Mouse (Mus musculus) common myeloid progenitor, adult 5-6 weeks (primary cell): ENCODE data around the gene Pcna. TPM values are rescaled to one million over a fixed set of nuclear protein-coding genes. Genes with fewer than 3 reads are reported as not detected.
"Not testable (repeated sequence)": the region's sequence is repeated elsewhere in the genome, so short reads cannot be mapped to it uniquely, and the experiment has no call there.

ENCODE experiments used
- ATAC-seq: replicated peaks from 2 replicates; pipeline ENCODE4 v1.8.0; 2016; ENCODE audit warnings: low read depth, mild to moderate bottlenecking, moderate TSS enrichment, inconsistent platforms; ENCODE audit not compliant: poor library complexity, severe bottlenecking
- total RNA-seq: library from RNA; stranded (forward); fragments of 200-1000, 187-1606 nt; gene quantifications from 2 replicates; pipeline ENCODE4 v1.2.3, GENCODE M21; 2017

Pcna gene
- 619 and 635 TPM in 2 replicates for total RNA-seq

DNA sequence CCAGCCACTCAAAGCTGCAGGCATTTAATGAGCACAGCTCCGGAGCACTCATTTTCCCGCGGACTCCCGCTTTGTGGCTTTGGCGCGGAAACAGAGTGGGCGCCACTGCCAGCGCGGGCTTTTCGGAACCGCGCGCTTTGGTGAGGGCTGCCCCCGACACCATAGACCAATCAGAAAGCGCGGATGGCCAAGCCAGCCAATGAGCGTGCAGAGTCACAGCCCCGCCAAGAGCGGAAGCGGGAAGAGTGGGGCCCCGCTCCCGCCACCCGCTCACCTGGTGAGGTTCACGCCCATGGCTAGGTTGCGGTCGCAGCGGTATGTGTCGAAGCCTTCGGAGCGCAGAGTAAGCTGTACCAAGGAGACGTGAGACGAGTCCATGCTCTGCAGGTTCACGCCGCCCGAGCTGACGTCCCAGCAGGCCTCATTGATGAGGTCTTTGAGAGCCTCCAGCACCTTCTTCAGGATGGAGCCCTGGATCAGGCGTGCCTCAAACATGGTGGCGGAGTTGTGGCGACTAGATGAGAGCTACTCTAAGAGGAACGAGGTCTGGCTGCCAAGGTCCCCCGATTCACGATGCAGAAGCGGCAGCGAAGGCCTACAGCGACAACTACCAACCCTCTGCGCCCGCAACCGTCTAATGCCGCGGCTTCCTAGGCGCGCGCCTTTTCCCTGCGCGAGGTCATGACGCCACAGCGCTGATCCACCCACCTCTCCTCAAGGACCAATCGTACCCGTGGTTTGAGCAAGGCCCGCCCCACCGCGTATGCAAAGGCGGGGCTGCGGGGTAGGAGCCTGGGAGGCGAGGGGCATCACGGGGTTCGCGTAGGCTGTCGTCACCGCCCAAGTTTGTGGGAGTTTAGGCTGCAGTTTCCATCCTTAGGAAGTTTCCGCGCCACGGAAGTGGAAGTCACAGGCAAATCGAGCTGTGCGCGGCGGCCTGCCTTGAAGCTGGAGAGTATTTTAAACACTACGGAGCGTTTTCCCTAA lies at the start of gene Pcna:
Gene Pcna, minus strand, starts transcription at position 773 of the 987 bp plus-strand sequence.
- peak; percentile 91 for ATAC-seq

DNA sequence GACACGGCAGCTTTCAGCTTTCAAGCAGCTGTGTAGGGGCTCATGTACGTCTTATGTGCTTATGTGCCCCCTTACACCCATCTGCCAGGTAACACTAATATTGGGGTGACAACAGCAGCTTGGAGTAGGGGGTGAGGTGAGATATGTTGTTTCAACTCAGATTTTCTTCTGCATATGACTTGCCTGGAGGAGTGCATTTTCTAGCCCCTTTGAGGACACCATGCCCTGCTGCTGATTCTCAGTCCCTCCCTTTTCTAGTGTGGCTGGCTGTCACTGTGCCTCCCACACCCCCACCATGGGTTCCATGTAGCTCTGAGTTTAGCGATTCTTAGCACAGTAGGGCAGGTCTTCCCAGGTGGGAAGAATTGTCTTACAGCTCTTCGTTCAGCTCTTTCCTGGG lies 48.3 kb upstream of the Pcna start:
- ATAC-seq: no peak

DNA sequence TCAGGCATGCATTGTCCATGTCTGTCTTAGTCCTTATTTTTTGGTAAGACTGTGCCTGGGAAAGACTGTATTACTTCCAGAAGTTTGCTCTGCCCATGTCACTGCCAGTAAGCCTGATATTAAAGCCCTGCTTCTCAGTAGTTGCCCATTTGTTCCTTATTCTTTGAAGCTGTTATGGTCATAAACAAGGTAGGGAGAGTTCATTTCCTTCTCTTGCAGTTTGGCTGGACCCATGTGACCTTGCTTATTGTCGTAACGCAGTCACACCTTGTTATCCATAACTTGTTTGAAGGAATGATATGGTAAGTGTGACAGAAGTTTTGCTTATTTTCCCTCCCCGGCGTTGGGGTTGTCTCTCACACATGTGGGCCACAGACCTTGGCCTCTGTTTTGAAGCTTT lies 45.1 kb upstream of the Pcna start:
- no peak for ATAC-seq

DNA sequence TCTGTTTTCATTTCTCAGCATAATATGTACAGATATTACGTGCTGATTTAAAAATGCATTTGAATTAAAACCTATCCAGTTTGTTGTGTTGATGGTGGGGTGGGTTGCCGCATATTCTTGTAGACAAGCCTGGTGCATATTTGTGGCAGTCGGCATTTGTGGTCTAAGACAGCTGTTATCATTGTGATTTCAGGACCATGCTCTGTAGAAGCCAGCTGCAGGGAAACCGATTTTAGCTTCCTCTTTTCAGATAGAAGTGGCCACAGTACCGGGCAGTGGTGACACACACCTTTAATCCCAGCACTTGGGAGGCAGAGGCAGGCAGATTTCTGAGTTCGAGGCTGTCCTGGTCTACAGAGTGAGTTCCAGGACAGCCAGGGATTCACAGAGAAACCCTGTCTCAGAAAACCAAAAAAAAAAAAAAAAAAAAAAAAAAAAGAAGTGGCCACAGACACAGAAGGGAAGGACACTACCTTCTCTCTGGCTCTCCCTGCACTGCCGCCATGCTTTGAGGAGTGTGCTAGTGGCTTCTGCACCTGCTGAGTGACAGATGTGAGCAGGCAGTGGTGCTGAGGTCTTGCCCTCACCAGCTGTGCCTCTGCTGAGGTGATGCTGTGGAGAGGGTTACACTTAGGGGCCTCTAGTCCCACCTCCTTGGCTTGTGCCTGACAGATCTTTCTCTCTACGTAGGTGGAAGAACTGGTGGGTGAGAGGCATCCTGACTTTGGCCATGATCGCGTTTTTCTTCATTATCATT lies 40.8 kb upstream of the Pcna start:
- peak; percentile 75 for ATAC-seq

DNA sequence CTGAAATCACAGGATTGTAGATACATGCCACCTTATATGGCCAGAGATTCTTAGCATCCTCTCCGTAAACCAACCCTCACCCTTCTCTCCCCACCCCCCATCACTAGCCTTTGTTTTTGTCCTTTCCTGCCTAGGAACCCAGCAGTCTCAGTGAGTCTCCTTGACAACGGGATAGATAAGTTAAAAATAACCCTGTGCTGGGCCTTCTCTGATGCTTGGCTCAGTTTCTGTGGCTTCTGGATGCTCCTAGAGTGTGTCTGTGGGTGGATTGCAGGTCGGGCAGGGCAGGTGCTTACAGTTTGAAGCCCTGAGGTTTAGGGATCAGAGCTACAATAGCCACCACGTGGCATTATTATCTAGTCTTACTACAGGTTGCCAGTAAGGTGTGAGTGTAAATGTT lies 39.0 kb upstream of the Pcna start:
- no peak; the same call in 1 of the 2 replicates for ATAC-seq

DNA sequence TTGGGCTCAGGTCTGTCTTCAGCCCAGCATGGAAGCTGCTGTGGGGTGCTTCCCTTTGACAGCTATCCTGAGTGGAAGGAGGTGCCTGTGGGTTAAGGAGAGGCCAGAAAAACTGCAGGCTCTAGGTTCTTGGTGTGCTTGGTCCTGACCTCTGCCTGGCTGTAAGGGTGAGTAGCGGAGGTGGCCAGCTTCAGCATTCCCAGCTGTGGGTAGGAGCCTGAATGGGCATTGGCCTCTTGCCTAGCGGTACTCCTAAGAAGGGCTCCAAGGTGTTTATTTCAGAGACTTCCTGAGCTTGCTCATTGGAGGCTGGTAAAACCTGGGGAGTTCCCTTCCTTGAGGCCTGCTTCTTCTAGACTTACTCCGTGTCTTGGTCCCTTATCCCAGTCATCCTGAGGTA lies 38.2 kb upstream of the Pcna start:
- no peak for ATAC-seq

DNA sequence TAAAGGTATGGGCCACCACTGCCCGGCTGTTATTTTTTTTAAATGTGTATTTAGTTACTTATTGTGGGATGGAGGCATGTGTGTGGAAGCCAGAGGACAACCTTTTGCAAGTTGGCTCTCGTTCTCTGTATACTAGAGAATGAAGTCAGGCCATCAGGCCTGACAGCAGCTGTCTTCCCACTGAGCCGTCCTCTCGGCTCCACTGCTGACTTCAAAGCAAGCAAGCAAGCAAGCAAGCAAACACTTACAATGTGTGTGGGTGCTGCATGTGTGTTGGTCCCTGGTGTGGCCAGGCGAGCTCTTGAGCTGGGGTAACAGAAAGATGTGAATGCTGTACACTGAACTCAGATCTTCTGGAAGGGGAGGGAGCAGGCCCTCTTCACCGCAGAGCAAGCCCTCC lies 37.7 kb upstream of the Pcna start:
- no peak for ATAC-seq

DNA sequence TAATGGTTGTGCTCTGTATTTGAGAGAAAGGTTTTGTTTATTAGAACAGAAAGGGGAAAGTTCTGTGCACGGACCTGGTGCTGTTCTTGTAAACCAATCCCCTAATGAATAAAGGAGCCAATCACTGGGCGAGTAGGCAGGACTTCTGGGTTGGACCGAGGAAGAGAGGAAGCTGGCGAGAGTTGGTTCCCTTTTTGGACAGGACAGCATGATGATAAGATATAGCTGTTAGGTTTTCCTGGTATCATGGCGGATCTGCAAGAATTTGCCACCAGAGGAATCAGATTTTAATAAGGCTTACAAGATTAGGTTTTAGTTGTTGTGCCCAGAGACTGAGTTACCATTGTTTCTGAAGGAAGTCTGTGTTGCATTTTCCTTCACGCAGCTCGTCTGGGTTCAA lies 36.1 kb upstream of the Pcna start:
- ATAC-seq: not testable (repeated sequence)

DNA sequence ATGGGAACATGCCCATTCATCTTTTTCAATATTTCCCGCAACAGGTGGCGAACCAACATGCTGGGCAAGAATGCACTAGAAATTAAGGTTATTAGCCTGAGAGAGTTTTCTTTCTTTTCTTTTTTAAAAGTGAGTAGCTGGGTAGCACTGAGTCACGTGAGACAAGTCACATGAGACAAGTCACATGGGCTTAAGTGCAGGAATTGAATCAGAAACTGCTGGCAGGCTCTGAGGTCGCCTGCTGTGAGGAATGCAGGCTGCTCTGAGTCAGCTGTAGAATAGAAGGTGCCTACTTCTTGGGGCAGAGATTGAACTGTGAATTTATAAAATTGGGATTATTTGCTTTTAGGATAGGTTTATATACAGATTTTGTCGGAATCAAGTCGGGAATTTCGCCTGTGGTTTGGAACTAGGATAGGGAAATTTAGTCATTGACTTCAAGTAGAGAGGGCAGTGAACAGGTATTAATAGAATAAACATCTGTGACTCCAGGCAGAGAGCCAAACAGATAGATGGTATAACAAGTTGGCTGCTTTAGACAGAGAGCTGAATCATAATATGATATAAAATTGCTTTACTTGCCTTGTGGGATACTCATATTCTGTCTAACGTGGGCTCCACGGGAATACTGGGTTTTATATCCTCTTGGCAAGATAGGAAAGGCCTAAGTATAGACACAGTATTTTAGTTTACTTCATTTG lies 33.4 kb upstream of the Pcna start:
- ATAC-seq: no peak

DNA sequence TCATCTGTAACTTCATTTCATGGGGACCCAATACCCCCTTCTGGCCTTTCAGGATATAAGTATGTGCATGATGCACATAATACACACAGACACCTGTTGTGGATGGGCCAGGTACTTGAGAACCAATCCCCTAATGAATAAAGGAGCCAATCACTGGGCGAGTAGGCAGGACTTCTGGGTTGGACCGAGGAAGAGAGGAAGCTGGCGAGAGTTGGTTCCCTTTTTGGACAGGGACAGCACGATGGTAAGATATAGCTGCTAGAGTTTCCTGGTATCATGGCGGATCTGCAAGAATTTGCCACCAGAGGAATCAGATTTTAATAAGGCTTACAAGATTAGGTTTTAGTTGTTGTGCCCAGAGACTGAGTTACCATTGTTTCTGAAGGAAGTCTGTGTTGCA lies 32.6 kb upstream of the Pcna start:
- ATAC-seq: not testable (repeated sequence)

DNA sequence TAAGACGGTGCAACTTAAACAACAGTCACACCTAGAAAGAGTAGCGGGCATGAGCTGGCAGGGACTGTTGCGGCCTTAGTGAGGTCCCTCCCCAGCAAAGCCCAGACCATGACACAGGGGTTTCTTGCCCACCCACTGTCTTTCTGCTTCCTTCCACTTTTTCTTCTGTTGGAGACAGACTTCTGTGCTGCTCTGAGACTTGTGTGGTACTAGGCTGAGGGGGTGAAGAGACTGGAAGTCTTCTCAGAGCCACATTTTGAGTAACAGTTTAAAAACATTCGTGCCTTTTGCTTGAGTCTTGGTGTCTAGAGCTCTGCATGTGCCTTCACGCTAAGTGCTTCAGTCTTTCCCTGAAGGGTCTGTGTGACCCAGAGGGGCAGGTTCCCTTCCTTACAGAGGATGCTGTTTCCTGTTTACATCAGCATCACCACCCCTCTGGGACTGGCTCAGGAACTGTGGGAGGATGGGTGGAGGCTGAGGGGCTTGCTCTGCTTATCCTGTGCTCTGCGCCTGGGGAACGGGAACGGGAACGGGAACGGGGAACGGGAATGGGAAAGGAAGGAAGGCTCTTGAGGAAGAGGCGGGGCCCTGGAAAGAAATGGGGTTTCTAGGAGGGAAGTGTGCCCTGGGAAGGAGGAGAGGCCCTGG lies 31.5 kb upstream of the Pcna start:
- ATAC-seq: peak; percentile 52

DNA sequence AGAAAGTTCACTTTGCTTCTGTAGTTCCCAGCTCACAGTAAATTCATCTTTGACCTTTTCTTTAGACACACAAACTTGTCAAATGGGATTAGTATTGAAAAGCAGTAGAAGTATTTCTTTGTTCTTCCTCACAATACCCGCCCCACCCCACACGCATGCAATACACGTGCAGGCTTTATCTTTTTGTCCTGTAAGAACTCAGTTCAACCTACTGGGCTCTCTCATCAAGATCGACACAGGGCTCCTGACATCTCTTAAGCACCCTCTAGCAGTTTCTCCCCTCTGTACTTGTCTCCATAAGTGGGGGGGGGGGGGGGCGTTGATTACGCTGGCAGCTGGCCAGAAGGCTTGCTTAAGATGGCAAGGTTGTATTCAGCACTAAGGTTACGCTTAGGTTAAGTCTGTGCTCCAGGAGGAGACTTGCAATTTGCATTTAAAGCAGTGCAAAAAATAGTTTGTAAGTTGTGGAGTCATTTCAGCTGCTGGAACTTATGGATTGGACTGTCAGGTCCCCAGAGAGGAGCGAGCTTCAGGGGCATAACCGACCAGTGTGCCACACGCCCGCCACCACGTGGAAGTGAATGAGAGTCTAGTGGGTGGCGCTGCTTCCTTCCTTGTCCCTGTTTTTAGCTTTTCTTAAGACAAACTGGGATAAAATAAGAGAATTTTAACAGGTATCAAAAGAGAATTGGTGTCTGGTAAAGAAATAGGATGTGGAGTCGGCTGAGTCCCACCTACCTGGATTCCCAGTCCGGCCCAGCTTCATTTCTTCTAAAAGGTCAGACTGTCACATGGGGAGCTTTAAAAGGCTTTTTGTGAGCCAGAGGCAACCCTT lies 30.3 kb upstream of the Pcna start:
- no peak for ATAC-seq

DNA sequence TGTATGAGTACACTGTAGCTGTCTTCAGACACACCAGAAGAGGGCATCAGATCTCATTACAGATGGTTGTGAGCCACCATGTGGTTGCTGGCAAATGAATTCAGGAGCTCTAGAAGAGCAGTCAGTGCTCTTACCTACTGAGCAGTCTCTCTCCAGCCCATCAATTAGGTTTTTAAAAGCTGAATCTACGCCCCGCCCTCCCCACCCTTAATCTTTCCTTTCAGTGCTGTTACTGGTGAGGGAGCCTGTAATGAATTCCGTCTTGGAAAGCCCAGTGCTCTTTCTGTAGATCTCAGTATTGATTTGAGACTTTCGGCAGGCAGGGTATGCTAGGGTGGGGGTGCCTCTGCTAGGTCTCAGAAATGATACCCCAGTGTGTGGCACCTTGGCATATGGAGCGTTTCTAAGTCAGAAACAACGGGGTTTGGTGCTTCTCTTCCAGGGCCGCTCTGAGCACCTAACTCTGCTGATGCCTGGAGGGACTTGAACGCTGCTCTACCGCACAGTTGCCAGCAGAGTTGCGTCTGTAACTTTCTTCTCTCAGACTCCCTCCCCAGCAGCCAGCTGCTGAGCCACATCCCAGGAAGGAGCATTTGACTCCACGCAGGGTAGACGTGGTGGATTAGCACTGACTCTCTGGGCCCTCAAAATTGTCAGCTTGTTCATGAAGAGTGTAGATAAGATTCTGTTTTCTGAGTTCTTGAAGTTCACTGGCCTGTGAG lies 29.5 kb upstream of the Pcna start:
- no peak for ATAC-seq

DNA sequence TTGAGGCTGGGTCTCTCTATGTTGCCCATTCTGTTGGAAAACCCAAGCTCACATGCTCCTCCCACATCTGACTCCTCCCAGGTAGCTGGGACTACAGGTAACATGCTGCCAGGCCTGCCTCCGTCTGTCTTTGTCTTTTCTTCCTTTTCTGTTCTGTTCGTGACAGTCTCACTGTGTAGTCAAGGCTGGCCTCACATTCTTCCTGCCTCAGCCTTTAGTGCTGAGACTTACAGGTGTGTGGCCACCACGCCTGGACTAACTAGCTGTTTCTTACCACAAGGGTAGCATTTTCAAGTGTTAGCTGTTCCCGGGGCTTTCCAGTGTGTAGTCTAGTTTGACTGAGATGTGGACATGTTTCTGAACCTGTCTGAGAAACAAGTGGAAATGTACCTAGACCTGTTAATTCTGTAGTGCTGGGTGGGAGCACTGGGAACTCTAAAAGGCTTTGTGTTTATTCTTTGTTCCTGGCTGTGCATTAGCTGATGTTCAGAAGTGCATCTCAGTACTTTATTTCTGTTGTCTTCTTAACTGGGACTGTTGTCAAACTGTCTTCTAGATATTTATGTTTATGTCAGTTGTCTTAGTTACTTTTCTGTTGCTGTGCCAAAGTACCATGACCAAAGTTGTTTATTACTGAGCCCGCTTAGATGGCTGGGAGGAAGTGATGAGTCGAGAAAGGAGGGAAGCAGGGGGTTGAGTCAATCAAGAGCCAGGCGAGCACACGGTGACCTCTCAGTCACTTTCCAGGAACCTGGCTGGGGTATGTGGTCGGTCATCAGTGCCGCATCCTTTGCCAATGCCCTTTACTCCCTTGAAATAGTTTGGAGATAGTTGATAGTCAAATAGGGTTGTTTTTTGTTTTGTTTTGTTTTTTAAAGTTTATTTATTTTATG lies 28.7 kb upstream of the Pcna start:
- peak; percentile 51 for ATAC-seq

DNA sequence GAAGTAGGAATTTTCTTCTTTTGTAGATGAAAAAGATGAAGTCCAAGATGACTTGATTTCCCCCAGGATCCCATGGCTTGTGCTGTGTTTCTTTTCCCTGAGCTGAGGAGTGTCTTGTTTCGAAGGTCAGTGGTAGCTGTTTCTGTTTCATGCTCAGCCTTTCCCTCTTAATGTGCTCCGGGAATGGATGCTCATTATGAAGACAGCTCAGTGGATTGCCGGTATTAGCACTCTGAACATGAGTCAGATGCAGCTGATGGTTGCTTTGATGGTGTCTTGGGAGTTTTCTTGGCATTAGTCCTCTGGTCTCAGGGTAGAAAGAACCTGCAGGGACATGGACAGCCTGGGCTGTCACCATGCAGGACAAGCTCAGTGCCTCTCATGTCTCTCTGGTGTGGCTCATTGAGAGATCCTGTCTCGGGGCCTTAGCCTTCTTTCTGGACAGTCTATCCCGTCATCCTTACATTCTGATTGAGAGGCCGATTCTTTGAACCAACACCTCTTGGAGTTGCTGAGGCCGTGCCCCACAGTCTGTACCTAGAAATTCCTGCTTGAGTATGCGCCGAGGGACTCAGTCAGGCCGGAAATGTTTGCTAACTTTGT lies 27.5 kb upstream of the Pcna start:
- ATAC-seq: no peak

DNA sequence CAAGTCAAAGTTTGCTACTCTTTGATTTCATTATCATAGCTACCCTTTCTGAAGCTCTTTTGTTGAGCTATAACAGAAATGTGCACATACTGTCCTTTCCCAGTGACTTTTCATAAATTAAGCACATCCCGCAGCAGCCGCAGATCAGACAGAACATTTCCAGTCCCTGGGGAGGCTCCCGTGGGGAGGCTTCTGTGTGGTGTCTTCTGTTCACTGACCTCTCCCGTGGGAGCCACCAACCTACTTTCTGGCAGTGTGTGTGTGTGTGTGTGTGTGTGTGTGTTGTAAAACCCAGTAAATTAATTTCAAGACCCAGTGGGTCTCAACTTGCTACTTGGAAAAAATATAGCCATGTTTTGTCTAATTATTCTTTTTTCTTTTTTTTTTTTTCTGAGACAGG lies 26.9 kb upstream of the Pcna start:
- ATAC-seq: no peak

DNA sequence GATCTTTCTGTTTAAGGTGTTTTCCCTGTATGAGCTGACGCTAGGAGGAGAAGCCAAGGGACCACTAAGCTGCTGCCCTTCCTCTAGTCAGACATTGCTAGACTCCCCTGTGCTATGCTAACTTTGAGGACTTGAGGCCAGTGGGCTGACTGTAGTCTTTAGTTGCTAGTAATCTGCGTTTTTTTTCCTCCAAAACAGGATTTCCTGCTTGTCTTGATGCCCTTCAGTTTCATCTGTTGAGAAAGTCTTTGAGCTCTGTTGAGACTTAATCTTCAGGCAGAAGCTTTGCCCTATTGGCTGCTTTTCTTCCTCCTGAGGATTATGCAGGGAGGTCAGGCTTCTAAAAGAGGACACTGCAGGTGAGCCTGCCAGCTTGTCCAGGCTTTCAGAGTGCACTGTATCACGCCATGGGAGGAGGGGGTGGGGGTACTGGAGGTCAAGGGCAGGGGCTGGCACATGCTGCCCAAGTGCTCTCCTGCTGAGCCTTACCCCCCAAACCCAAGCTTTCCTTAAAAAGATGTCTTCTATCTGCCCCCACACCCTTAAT lies 26.3 kb upstream of the Pcna start:
- 0 out of 2 replicates have a peak, but pooled peaks have one; percentile 28 for ATAC-seq
